Mouse (Mus musculus) monocyte, adult 59 days (primary cell): ENCODE data around the gene Bfsp1. TPM values are rescaled to one million over a fixed set of nuclear protein-coding genes. Genes with fewer than 3 reads are reported as not detected.

ENCODE experiments used
- total RNA-seq, 2 experiments: library from RNA; stranded (reverse); gene quantifications; one replicate each; pipeline ENCODE4 v1.2.4; 2023

Gene Bfsp1
- total RNA-seq, result 1 to 10 TPM; 2.4 to 2.9 TPM

DNA sequence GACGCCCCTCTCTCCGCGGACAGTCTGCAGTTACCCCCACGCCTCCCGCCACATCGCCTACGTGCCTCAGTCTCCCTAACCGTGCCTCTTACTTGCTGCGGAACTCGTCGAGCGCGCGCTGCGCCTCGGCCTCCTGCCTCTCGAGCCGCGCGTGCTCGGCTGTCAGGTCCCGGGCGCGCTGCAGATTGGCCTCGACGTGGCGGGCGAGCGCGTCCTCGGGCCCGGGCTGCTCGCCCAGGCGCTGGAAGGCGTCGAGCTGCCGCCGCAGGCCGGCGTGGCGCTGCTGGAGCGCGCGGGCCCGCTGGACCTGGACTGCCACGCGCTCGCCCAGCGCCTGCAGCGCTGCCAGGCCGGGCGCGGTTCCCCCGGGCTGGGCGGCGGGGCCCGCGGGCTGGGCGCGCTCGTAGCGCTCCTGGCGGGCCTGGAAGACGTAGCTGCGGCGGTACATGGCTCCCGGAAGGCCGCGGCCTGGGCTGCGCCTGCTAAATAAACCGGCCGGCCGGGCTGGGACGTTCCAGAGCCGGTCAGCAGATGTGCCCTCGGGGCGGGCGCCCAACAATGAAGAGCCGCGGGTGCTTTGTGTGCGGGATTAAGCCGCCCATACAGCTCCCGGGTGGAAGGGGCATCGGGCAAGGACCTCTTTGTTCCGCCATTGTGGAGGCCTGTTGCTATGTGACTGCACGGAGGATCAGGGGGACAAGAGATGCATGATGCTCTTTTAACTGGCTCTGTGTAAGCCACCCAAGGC is at the start of gene Bfsp1:
Gene Bfsp1 (minus strand): TSS at position 690 of the 748 bp plus-strand sequence.

Other genes starting within 250 kb of the Bfsp1 start
- 100 to 1,000 TPM; 100 to 109 TPM for gene Dstn, start 52.1 kb upstream of the Bfsp1 start, total RNA-seq
- 100 to 1,000 TPM; 368 to 410 TPM for gene Rrbp1, start 148.1 kb upstream of the Bfsp1 start, total RNA-seq
- gene Banf2, start 169.9 kb upstream of the Bfsp1 start, total RNA-seq, result not detected